Mouse (Mus musculus) heart, embryonic 14.5 days (tissue): ENCODE data around the gene E130311K13Rik. TPM values are rescaled to one million over a fixed set of nuclear protein-coding genes. Genes with fewer than 3 reads are reported as not detected.

ENCODE experiments used
- polyA plus RNA-seq: library from polyadenylated mRNA; unstranded; fragments of >200 nt; fragmentation: Nextera tagmentation; extraction: Ambion mirVana; gene quantifications from 2 replicates; pipeline ENCODE4 v1.2.1, GENCODE M21; 2014

Gene E130311K13Rik
- polyA plus RNA-seq, 1 experiment from 2014 or later, result 5.3 TPM

Other genes with a start within 250 kb of the E130311K13Rik start
- gene Plch1, start 30.0 kb downstream of the E130311K13Rik start, polyA plus RNA-seq, result 0.31 and 0.82 TPM in 2 replicates
- gene Slc33a1, start 35.3 kb upstream of the E130311K13Rik start, polyA plus RNA-seq, result 8.2 and 11.3 TPM in 2 replicates
- gene Gmps, start 46.6 kb upstream of the E130311K13Rik start, polyA plus RNA-seq, result 39.3 and 40.7 TPM in 2 replicates
- gene Vmn2r1, start 152.1 kb upstream of the E130311K13Rik start, polyA plus RNA-seq, result not detected in 2 replicates
- gene Vmn2r2, start 212.5 kb upstream of the E130311K13Rik start, polyA plus RNA-seq, result not detected in 2 replicates